Mouse (Mus musculus) retina, embryonic 14.5 days (tissue): ENCODE results near the gene Tstd2.

Experiments used
- DNase-seq: peaks from one replicate; pipeline ENCODE4 v3.0.0-alpha.2; 2015; ENCODE audit warnings: low spot score

Tstd2 gene

GRCm38 (mm10) chr4:46084416-46085172, 53.9 kb downstream of the Tstd2 start:
- DNase-seq = no peak

GRCm38 (mm10) chr4:46082555-46082954, 55.9 kb downstream of the Tstd2 start:
- no peak for DNase-seq

- DNase-seq = no peak
Observed at GRCm38 (mm10) chr4:46080261-46080660, 58.2 kb downstream of the Tstd2 start.

- no peak for DNase-seq
Observed at GRCm38 (mm10) chr4:46076892-46077291, 61.6 kb downstream of the Tstd2 start.

- no peak for DNase-seq
Observed at GRCm38 (mm10) chr4:46075664-46076063, 62.8 kb downstream of the Tstd2 start.

- no peak for DNase-seq
Observed at GRCm38 (mm10) chr4:46073736-46074135, 64.8 kb downstream of the Tstd2 start.

GRCm38 (mm10) chr4:46072631-46073030, 65.9 kb downstream of the Tstd2 start:
- no peak for DNase-seq

GRCm38 (mm10) chr4:46069851-46070482, 68.5 kb downstream of the Tstd2 start:
- DNase-seq = no peak

- DNase-seq = no peak
Observed at GRCm38 (mm10) chr4:46068573-46068972, 69.9 kb downstream of the Tstd2 start.

- DNase-seq = no peak
Observed at GRCm38 (mm10) chr4:46068060-46068459, 70.4 kb downstream of the Tstd2 start.

GRCm38 (mm10) chr4:46065695-46066340, 72.7 kb downstream of the Tstd2 start:
- no peak for DNase-seq

- no peak for DNase-seq
Observed at GRCm38 (mm10) chr4:46064961-46065360, 73.5 kb downstream of the Tstd2 start.
